Mouse (Mus musculus) hindbrain, embryonic 15.5 days (tissue): Measurements from ENCODE around the gene Gm7137. TPM values are rescaled to one million over a fixed set of nuclear protein-coding genes. Genes with fewer than 3 reads are reported as not detected.
"Not testable (repeated sequence)": the region's sequence is repeated elsewhere in the genome, so short reads cannot be mapped to it uniquely, and the experiment has no call there.

Source experiments
- ATAC-seq: fragments of 200-750 bp; cut with Nextera tagmentation; 2 replicates; pipeline ENCODE4 v1.8.0; 2017; ENCODE audit warnings: low read depth, moderate number of reproducible peaks, moderate TSS enrichment; ENCODE audit not compliant: low FRiP score
- H3K27ac ChIP-seq: fragments of 300-500 bp; sonication (generic); replicated peaks from 2 replicates; pipeline ENCODE4 v1.5.1; 2015; ENCODE audit warnings: mild to moderate bottlenecking, inconsistent platforms
- H3K27me3 ChIP-seq: fragments of 300-500 bp; sonication (generic); 2 replicates; pipeline ENCODE4 v1.6.1; 2015; ENCODE audit warnings: control low read depth, inconsistent platforms
- H3K36me3 ChIP-seq: fragments of 300-500 bp; sonication (generic); 2 replicates; pipeline ENCODE4 v1.6.1; 2015; ENCODE audit warnings: control low read depth, inconsistent platforms
- H3K4me1 ChIP-seq: fragments of 300-500 bp; sonication (generic); replicated peaks from 2 replicates; pipeline ENCODE4 v1.6.1; 2015; ENCODE audit warnings: control low read depth, inconsistent platforms
- H3K4me2 ChIP-seq: fragments of 300-500 bp; sonication (generic); 2 replicates; pipeline ENCODE4 v1.6.1; 2015; ENCODE audit warnings: moderate library complexity, mild to moderate bottlenecking, inconsistent platforms
- H3K4me3 ChIP-seq: fragments of 300-500 bp; sonication (generic); 2 replicates; pipeline ENCODE4 v1.5.1; 2015; ENCODE audit warnings: mild to moderate bottlenecking, inconsistent platforms
- H3K9ac ChIP-seq: fragments of 300-500 bp; sonication (generic); 2 replicates; pipeline ENCODE4 v1.6.1; 2015; ENCODE audit warnings: inconsistent platforms
- H3K9me3 ChIP-seq: fragments of 300-500 bp; sonication (generic); 2 replicates; pipeline ENCODE4 v1.6.1; 2016; ENCODE audit warnings: control low read depth, inconsistent platforms
- WGBS: fragments of 180-500 bp; shearing (Covaris S2); methylation state at CpG from one replicate; pipeline ENCODE4 v1.1.7; 2015; 5-methylcytosine and 5-hydroxymethylcytosine counted together
- polyA plus RNA-seq: library from polyadenylated mRNA; unstranded; fragments of >200 nt; fragmentation: Nextera tagmentation; extraction: Ambion mirVana; gene quantifications from 2 replicates; pipeline ENCODE4 v1.2.1, GENCODE M21; 2015

The Gm7137 gene
- polyA plus RNA-seq, 1 experiment from 2014 or later = not detected

DNA sequence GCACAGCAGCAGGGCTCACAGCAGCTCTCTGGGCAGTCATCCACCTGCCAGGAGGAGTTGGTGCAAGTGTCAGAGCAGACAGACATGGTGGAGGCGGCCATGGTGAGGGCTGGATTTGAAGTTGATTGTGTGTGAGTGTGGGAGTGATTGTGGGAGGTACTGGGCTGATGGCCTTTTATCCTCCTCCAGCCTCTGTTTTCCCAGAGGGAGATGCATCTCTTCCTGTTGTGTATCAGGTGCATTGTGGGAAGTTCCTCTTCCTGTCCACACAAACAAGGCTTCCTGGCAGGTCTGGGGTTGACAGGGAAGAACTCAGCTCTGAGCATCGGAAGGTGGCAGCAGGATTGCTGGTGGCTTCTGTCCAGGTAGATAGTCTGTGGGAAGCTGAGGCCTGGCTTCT, 7.0 kb upstream of the Gm7137 start, which contains the start of gene Gm9639:
TSS of gene Gm9639 (minus strand) at position 101 of the 400 bp plus-strand sequence.
- Histone ChIP-seq H3K27me3 (no peaks in the 10 kb centered on the region), H3K9me3 (no peaks in the 10 kb centered on the region), H3K27ac (no peak within 1 kb of the TSS), H3K36me3 (no peaks in the 10 kb centered on the region), H3K4me2 (no peak within 1 kb of the TSS), H3K4me3 (no peak within 1 kb of the TSS), H3K4me1 (no peaks in the 10 kb centered on the region), H3K9ac (no peak within 1 kb of the TSS)
- 68% methylated on average over 2 of the region's 2 CpGs for WGBS
- no peak for ATAC-seq

DNA sequence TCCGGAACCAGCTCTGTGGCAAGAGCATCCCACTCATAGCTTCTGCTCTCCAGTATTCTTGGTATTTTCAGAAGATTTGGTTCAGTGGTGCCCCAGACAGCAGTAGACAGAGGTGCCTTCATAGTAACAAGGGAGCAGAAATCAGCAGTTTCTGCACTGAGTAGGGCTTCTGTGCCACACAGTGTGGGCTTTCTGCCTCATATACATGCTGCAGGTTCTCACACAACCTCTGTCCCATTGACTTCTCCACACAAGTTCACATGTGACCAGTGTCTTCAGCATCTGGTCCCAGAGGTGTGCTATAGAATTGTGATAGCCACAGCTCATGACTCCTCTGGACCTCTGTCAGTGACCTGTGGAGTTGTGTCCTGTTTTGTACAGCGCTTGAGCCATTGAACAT, 621 bp upstream of the Gm7137 start:
- Histone ChIP-seq H3K4me3 (no peak overlapping the region), H3K4me1 (no peaks in the 10 kb centered on the region), H3K9me3 (no peaks in the 10 kb centered on the region), H3K9ac (no peak overlapping the region), H3K27ac (no peak overlapping the region), H3K36me3 (no peaks in the 10 kb centered on the region), H3K27me3 (no peaks in the 10 kb centered on the region), H3K4me2 (no peak overlapping the region)
- 81% methylated on average over 2 of the region's 2 CpGs for WGBS
- no peak for ATAC-seq

DNA sequence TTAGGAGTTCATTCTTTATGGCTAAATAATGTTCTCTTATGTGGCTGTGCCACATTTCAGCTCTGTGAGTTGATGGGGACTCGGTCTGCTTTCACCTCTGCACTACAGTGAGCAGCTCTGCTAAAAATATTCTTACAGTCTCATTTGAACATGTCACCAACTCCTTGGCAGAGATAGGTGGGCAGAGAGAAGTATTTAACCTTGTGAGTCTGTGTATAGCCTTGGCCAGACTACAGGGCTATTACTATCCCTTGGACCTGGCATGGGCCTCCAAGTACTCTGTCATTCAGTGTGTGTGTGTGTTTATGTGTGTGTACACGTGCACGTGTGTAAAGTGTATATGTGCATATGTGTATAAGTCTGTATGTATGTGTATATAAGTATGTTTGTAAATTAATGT, 4.6 kb downstream of the Gm7137 start:
- H3K9ac ChIP-seq, H3K27ac ChIP-seq, H3K27me3 ChIP-seq, H3K9me3 ChIP-seq, H3K4me1 ChIP-seq, H3K4me3 ChIP-seq, H3K4me2 ChIP-seq, ATAC-seq, H3K36me3 ChIP-seq: not testable (repeated sequence)
- WGBS = 86% methylated on average over 2 of the region's 3 CpGs

DNA sequence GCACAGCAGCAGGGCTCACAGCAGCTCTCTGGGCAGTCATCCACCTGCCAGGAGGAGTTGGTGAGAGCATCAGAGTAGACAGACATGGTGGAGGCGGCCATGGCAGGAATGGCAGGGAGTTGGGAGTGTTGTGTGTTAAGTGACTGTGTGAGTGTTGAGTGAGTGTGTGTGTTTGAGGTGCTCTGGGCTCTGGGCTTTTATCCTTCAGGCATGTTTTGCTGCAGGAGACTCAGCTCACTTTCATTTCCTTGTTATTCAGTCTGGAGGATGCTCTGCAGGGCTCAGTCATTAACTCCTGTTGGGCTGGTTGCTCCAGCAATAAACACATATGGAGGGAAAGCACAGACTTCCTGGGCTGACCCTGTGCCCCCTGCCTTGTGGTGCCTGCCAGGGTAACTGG, 5.6 kb downstream of the Gm7137 start, which contains the start of gene Gm3250:
TSS of gene Gm3250 (minus strand) at position 101 of the 400 bp plus-strand sequence.
- H3K9ac ChIP-seq, H3K27ac ChIP-seq, ATAC-seq, H3K9me3 ChIP-seq, H3K27me3 ChIP-seq, H3K4me1 ChIP-seq, H3K4me2 ChIP-seq, H3K36me3 ChIP-seq, H3K4me3 ChIP-seq: not testable (repeated sequence)
- 50% methylated on average over 1 of the region's 1 CpGs for WGBS

DNA sequence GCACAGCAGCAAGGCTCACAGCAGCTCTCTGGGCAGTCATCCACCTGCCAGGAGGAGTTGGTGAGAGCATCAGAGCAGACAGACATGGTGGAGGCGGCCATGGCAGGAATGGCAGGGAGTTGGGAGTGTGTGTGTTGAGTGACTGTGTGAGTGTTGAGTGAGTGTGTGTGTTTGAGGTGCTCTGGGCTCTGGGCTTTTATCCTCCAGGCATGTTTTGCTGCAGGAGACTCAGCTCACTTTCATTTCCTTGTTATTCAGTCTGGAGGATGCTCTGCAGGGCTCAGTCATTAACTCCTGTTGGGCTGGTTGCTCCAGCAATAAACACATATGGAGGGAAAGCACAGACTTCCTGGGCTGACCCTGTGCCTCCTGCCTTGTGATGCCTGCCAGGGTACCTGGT, 11.2 kb downstream of the Gm7137 start, which contains the start of gene Gm7138:
TSS of gene Gm7138 (minus strand) at position 101 of the 400 bp plus-strand sequence.
- H3K27ac ChIP-seq, H3K4me2 ChIP-seq, H3K9ac ChIP-seq, H3K27me3 ChIP-seq, H3K36me3 ChIP-seq, H3K4me1 ChIP-seq, ATAC-seq, H3K9me3 ChIP-seq, H3K4me3 ChIP-seq: not testable (repeated sequence)
- WGBS = 62% methylated on average over 1 of the region's 1 CpGs

DNA sequence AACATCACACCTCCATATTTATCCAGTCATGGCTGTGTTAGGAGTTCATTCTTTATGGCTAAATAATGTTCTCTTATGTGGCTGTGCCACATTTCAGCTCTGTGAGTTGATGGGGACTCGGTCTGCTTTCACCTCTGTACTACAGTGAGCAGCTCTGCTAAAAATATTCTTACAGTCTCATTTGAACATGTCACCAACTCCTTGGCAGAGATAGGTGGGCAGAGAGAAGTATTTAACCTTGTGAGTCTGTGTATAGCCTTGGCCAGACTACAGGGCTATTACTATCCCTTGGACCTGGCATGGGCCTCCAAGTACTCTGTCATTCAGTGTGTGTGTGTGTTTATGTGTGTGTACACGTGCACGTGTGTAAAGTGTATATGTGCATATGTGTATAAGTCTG, 15.9 kb downstream of the Gm7137 start:
- not testable (repeated sequence) for H3K27ac ChIP-seq, H3K27me3 ChIP-seq, H3K4me3 ChIP-seq, ATAC-seq, H3K36me3 ChIP-seq, H3K9ac ChIP-seq, H3K9me3 ChIP-seq, H3K4me2 ChIP-seq, H3K4me1 ChIP-seq
- WGBS = 94% methylated on average over 2 of the region's 3 CpGs

DNA sequence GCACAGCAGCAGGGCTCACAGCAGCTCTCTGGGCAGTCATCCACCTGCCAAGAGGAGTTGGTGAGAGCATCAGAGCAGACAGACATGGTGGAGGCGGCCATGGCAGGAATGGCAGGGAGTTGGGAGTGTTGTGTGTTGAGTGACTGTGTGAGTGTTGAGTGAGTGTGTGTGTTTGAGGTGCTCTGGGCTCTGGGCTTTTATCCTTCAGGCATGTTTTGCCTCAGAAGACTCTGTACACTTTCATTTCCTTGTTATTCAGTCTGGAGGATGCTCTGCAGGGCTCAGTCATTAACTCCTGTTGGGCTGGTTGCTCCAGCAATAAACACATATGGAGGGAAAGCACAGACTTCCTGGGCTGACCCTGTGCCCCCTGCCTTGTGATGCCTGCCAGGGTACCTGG, 16.8 kb downstream of the Gm7137 start, which contains the start of gene Gm3238:
TSS of gene Gm3238 (minus strand) at position 101 of the 400 bp plus-strand sequence.
- H3K4me3 ChIP-seq, H3K36me3 ChIP-seq, H3K27ac ChIP-seq, H3K4me2 ChIP-seq, H3K9me3 ChIP-seq, H3K4me1 ChIP-seq, H3K27me3 ChIP-seq, ATAC-seq, H3K9ac ChIP-seq: not testable (repeated sequence)
- no CpG with 5 or more reads among the region's 1 CpGs for WGBS

DNA sequence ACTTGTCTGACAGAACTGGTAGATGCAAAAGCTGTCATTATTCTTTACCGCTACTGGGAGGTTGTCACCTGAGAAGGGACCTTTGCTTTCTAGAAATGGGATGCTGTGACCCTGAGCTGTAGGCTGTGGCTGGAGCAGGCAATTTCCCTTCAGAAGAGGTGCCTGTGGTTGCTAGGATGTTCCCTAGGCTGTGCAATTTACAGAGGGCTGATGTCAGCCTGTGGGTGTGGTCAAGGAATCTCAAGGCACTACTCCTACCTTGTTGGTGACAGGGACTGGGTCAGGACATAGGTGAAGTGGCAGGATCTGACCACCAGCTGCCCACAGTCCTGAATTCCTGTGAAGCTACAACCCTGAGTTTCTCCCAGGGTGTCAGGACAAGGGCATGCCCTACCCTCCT, 18.3 kb downstream of the Gm7137 start:
- Histone ChIP-seq H3K9ac (no peak overlapping the region), H3K36me3 (no peaks in the 10 kb centered on the region), H3K9me3 (no peaks in the 10 kb centered on the region), H3K27ac (no peak overlapping the region), H3K27me3 (no peaks in the 10 kb centered on the region), H3K4me3 (no peak overlapping the region), H3K4me1 (no peaks in the 10 kb centered on the region), H3K4me2 (no peak overlapping the region)
- ATAC-seq = no peak
- WGBS = 86% methylated on average over 1 of the region's 1 CpGs

DNA sequence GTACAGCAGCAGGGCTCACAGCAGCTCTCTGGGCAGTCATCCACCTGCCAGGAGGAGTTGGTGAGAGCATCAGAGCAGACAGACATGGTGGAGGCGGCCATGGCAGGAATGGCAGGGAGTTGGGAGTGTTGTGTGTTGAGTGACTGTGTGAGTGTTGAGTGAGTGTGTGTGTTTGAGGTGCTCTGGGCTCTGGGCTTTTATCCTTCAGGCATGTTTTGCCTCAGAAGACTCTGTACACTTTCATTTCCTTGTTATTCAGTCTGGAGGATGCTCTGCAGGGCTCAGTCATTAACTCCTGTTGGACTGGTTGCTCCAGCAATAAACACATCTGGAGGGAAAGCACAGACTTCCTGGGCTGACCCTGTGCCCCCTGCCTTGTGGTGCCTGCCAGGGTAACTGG, 28.4 kb downstream of the Gm7137 start, which contains the start of gene Gm3233:
TSS of gene Gm3233 (minus strand) at position 101 of the 400 bp plus-strand sequence.
- H3K9ac ChIP-seq, H3K36me3 ChIP-seq: not testable (repeated sequence)
- 50% methylated on average over 1 of the region's 1 CpGs for WGBS

DNA sequence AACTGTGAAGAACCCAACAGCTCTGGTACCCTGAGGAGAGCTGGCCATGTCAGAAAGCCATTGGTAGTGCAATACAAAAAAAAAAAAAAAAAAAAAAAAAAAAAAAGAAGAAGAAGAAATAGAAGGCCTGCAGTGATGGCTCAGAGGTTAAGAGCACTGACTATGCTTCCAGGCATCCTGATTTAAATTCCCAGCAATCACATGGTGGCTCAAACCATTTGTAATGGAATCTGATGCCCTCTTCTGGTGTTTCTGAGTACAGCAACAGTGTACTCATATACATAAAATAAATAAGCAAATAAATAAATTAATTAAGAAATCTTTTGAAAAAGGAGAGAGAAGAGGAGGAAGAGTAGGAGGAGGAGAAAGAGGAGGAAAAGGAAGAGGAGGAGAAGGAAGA, 34.6 kb downstream of the Gm7137 start:
- Histone ChIP-seq H3K27ac (no peak overlapping the region), H3K4me2 (no peak overlapping the region), H3K9me3 (no peaks in the 10 kb centered on the region), H3K27me3 (no peaks in the 10 kb centered on the region), H3K4me3 (no peak overlapping the region), H3K9ac (no peak overlapping the region), H3K36me3 (no peaks in the 10 kb centered on the region), H3K4me1 (no peaks in the 10 kb centered on the region)
- ATAC-seq = no peak

More for the DNA sequence above, 28.4 kb downstream of the Gm7137 start, which contains the start of gene Gm3233:
- H3K4me1 ChIP-seq, H3K27me3 ChIP-seq, H3K9me3 ChIP-seq, ATAC-seq, H3K4me3 ChIP-seq, H3K27ac ChIP-seq, H3K4me2 ChIP-seq: not testable (repeated sequence)

DNA sequence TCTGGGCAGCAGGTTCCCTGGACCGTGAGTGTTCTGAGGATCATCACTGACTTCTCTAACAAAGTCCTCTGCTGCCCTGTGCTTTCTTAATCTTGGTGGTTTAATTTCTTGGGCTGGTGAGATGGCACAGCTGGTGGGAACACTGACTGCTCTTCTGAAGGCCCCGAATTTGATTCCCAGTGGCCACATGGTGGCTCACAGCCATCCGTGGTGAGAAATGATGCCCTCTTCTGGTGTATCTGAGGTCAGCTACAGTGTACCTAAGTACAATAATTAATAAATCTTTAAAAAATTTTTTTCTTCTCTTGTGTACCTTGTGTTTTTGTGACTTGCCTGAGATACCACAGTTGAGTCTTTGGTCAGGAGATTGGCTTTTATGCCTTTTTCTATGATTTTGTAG, 35.7 kb downstream of the Gm7137 start:
- H3K27me3 ChIP-seq, ATAC-seq, H3K9ac ChIP-seq, H3K4me1 ChIP-seq, H3K36me3 ChIP-seq, H3K4me3 ChIP-seq, H3K9me3 ChIP-seq, H3K4me2 ChIP-seq, H3K27ac ChIP-seq: not testable (repeated sequence)
- 61% methylated on average over 3 of the region's 3 CpGs for WGBS

DNA sequence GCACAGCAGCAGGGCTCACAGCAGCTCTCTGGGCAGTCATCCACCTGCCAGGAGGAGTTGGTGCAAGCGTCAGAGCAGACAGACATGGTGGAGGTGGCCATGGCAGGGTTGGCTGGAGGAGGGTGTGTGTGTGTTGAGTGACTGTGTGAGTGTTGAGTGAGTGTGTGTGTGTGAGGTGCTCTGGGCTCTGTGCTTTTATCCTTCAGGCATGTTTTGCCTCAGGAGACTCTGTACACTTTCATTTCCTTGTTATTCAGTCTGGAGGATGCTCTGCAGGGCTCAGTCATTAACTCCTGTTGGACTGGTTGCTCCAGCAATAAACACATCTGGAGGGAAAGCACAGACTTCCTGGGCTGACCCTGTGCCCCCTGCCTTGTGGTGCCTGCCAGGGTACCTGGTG, 36.7 kb downstream of the Gm7137 start, which contains the start of gene Gm9736:
TSS of gene Gm9736 (minus strand) at position 101 of the 400 bp plus-strand sequence.
- not testable (repeated sequence) for ATAC-seq, H3K9ac ChIP-seq, H3K27ac ChIP-seq, H3K4me3 ChIP-seq, H3K36me3 ChIP-seq, H3K4me2 ChIP-seq, H3K27me3 ChIP-seq, H3K4me1 ChIP-seq, H3K9me3 ChIP-seq
- 67% methylated on average over 1 of the region's 1 CpGs for WGBS

DNA sequence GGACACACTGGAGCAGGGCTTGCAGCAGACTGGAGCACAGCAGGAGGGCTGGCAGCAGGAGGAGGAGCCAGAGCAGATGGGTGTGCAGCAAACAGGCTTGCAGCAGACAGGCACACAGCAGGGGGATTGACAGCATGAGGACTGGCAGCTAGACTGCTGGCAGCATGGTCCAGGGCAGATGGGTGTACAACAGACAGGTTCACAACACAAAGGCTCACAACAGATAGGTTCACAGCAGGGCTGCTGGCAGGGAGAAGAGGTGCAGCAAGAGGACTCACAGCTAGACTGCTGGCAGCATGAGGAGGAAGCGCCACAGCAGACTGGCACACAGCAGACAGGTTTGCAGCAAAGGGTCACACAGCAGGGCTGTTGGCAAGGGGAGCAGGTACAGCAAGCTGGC, 37.3 kb downstream of the Gm7137 start:
- 59% methylated on average over 1 of the region's 1 CpGs for WGBS
- not testable (repeated sequence) for H3K4me3 ChIP-seq, H3K9ac ChIP-seq, H3K36me3 ChIP-seq, H3K4me2 ChIP-seq, H3K27ac ChIP-seq, H3K27me3 ChIP-seq, H3K4me1 ChIP-seq, H3K9me3 ChIP-seq, ATAC-seq
